Mouse (Mus musculus): ENCODE data around the gene Rnpep.
"Not testable (repeated sequence)": the region's sequence is repeated elsewhere in the genome, so short reads cannot be mapped to it uniquely, and the experiment has no call there.

Rnpep gene

DNA sequence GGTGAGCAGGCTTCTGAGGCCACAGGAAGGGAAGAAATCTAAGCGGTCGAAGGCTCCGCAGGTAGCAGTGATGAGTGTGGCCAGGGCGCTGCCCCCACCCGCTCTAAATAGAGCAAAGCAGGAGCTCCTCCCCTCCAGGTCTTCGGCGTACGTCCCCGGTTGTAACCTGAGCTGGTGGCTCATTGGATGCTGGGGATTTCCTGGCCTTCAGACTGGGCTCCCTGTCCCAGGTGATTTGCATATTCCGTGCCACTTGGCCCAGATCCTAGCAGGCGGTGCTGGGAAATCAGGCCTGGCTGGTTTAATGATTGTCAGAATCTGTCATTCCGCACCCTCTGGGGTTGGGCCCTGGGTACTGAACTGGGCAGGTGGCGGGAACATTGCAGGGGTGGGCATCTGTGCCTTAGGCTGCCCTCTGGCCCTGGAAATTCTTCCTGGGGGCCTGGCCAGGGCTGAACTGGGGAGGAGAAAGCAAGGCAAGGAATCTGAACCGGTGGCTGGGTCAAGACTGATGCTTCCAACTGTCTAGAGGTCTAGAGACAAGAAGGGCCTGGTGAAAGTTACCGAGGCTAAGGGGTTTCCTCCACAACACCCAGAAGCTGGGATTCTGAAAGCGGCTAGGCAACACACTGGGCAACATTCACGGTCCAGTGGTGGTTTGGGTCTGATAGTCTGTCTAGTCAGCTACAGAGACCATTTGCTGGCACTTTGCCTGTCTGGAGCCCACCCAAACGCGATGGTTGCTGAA is 25.3 kb downstream of the Rnpep start, which contains the start of gene Elf3:
Gene Elf3, minus strand, starts transcription at position 189 of the 748 bp plus-strand sequence.
- DNase-seq, result peak; percentile 59 to 67

DNA sequence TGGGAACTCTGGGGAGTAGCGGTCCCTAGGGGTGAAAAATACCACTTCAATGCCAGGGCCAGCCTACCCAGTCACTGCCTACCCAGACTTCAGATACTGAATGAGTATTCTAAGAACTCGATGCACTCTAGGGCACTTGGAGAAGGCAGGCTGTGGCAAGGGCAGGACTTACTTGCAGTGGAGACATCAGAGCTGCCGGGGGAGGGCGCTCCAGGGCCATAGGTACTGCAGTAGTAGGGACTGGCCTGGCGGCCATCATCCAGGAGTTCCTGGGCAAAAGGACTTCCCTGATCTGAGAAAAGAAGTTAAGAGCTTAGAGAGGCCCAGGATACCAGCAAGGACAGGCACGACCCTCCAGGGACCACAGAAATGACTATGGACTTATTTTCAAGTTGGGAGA is 27.6 kb downstream of the Rnpep start:
- DNase-seq, result peak; percentile 21

DNA sequence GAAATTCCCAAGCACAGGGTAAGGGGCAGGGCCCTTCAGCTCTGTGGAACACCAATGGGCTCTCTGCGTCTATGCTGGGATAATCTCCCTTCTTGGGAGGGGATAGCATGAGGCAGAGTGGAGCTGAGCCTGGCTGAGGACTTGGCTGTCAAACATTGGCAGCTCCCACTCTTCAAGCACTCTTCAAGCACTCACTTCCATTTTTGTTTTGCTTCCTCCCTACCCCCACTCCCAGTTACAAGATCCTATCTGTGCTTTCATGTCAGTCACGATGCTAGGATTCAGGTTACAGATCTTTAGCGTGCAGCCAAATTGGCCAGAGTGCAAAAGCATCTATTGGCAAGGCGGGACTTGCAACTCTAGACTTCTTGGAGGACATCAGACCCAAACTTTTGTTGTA is 31.0 kb downstream of the Rnpep start:
- DNase-seq, result no peak

DNA sequence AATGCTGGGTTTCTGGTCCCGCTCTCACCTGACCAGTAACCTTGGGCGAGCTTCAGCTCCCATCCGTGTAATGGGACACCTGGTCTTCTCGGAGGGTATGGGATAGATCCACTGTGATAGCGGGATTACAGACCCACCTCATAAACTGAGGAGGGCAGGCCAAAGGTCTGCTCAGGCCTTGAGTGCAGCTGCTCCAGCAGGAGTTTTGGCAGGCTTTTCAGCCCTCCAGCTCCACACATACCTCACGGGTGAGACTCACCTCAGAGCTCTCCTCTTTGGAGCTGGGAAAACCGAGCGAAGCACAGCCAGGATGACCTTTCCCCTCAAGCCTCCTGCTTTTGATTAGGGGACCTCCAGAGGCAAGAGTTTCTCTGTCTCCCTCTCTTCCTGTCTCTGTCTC is 32.5 kb downstream of the Rnpep start:
- DNase-seq, result no peak

DNA sequence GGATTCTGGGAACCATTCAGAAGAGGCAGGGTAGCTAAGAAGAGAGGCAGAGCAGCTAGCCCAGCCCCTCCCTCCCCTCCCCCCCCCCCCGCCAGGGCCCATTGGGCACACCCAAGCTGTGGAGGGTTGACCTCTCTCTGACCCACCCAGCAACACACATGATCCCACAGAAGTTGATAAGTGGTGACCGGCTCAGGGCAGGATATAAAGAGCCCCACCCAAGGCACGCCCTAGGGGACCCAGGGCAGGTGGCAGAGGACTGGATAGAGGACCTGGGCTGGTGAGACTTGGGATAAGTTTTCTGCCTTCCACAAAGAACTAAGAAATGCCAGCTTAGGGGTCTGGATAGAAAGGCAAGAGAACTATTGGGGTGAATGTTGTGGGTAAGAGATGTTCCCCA is 33.2 kb downstream of the Rnpep start:
- no peak for DNase-seq

DNA sequence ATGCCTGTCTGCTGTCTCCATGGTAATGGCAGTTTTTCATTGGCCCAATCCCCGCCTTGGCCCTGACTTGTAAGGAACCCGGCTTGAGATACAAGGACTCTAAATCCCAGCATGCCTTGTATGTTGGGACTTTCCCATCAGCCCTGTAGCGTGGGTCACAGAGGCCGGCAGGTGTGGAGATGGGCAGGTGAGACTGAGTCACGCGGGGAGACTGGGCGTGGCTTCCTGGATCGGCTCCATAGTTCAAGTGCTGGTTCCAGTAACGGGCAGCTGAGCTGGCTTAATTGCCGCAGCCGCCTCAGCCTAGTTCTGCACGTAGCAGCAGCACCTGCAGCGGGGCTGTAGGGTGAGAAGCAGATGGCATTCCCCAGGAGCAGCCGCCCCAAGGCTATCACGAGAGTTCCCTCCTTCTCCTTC is 35.4 kb downstream of the Rnpep start:
- DNase-seq, result peak; percentile 64 to 66

DNA sequence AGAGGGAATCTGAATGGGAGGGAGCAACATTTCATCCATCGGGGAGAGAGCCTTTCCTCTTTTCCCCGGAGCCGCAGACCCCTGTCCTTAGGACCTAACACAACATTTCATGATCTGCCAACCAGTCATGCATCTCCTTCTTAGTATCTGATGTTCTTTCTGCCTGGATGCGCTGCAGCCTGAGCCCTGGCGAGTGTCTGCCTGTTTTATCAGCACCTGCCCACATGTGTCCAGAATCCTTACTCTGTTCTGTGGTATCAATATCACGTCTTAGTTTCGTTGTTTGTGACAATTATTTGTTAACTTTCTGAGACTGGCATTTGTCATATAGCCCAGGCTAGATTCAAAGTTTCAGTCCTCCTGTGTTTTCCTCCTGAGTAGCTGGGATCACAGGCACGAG is 39.9 kb downstream of the Rnpep start:
- DNase-seq, result no peak

DNA sequence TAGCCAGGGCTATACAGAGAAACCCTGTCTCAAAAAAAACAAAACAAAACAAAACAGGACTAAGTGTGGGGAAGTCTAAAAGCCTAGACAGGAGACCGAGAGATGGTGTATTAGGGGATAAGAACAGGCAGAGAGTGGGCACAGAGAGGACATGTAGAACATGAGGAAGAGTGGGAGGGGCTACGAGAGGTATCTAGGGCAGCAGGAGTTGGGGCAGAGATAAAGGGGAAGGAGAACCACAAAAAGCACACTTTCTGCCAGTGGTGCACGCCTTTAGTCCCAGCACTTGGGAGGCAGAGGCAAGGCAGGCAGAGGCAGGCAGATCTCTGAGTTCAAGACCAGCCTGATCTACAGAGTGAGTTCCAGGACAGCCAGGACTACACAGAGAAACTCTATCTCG is 43.7 kb downstream of the Rnpep start:
- DNase-seq, result not testable (repeated sequence)

DNA sequence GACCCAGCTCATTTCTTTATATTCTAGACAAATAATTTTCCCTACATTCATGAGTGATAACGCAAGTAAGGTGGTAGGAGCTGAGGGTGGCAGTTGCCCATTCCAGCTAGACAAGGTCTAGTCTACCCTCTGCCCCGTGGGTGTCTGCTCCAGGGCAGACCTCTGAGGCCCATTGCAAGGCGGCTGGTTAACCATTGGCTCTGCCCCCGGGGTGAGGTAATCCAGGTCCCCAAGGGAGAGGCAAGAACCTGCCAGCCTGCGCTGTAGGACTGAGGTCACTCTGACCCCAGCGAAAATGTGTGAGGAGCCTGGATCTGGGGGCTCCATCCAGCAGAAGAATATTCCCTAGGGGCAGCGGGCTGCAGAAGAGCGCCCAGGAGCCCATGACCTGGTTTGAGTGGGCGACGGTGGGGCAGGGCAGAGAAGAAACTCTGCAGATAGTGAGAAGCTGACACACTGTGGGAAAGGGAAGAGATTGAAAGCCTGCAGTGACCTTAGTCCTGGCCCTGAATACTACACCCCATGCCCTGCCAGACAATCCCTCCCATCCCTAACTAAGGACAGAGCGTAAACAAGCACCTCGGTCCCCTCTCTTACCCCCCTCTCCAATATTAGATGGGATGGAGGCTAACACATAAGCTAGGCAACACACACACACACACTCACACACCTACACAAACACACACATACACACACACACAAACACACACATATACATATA is 46.6 kb downstream of the Rnpep start:
- no peak for DNase-seq

DNA sequence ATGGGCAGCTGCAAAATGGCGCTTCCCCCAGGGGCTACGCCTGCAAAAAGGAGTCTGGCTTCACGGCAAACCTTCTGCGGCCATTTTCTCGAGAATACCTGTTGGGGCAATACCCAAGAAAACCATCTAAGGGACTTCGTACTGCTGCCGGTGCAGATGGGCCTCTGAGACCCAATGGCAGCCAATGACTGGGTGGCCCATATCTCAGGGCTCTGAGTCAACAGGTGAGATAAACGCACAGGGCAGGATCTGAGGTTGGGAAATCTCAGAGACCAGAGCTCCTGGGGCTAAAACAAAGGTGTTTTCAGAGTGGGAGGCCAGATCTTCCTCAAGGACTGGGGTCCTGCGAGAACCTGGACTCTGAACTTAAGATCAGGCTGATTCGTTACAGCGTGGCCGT is 49.1 kb downstream of the Rnpep start:
- no peak for DNase-seq

DNA sequence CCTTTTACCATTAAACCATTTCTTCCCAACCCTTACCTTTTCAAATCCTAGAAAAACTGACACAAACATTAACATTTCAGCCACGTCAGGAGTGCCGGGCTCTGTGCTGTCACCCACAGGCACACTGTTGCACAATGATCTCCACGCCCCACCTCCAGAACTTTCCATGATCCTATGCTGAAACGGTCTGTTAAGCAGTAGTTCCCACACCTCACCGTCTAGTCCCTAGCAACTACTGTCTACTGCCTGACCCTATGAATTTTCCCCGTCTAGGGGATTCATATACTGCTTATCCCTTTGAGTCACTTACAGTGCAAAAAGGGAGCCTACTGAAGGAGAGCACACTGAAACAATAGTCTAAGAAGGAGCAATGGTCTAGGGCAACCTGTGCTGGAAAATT is 49.9 kb downstream of the Rnpep start:
- DNase-seq, result no peak

DNA sequence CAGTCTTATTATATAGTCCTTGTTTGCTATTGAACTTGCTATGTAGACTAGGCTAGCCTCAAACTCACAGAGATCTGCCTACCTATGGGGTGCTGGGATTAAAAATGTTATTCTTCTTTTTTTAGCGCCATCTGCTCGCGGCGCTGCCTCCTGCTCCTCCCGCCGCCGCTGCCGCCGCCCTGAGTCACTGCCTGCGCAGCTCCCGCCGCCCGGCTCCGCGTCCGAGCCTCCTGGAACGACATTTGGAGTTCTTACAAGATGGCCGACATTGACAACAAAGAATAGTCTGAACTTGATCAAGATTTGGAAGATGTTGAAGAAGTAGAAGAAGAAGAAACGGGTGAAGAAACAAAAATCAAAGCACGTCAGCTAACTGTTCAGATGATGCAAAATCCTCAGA is 52.0 kb downstream of the Rnpep start:
- not testable (repeated sequence) for DNase-seq

DNA sequence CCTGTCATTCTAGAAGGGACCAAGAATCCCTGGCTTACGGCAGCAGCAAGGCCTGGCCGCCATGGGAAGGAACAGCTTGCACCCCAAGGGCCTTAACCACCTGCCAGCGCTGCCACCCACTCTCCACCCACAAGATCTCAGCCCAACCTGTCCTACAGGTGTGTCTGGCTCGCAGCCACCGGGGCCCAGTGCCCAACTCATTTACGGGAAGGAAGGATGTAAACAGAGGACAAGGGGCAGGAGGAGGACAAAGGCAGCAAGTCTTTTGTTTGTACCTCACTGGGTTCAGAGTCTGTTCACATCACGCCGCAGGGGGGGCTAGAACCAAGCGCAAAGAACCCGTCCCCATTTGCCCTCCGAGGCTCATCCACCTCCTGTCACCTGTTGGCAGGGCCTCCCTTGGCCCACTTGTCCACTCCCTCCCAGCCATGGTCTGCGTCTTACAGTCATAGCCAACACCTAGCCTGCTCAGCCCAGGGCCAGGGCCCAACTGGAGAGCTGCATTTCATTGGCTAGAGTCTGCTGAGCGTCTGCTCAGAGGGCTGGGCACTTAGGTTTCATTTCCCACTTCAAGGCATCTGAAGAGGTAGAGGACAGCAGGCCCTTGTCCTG is 56.4 kb downstream of the Rnpep start:
- peak in 1 of 2 experiments; percentile 30 for DNase-seq

DNA sequence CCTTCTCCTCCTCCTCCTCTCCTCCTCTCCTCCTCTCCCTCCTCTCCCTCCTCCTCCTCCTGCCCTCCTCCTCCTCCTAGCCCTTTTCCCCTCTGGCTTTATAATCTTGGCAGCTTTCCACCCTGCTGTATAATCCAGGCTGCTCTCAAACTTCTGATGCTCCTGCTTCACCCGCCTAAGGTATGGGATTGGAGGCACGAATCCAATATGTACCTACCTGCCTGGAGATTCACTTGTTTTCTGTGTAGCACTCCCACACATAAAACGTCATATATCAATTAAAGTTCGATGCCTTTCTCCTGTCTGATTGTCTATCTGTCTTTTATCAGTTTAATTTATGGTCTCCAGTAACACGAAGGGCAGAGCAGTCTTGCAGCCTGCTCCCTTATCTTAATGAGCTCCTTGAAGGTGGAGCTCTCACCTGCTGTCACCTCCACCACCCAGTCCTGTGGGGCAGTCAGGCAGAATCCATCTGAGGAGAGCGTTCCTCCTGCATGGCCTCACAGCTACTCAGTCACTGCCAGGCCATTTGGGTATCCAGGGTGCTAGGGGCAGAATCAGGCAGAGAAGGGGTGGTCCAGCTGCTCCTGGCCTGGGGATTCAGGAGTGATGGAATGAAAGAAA is 58.8 kb downstream of the Rnpep start:
- DNase-seq, result no peak

DNA sequence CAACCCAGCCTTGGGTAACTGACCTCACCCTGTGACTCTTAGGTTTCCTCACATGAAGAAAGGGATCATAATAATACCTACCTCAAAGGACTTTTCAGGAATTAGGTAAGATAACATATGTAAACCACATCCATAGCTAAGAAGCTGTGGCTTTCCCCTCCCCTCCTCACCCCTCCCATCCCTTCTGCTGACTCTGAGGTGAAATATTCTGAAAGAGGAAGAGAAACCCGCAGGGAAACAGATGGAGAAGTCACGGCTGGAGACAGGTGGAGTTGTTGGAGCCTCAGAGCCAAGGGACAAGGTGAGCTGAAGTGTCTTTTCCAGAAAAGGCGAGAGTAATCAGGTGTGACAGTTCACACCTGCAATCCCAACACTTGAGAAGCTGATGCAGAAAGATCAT is 59.7 kb downstream of the Rnpep start:
- peak; percentile 21 to 28 for DNase-seq

DNA sequence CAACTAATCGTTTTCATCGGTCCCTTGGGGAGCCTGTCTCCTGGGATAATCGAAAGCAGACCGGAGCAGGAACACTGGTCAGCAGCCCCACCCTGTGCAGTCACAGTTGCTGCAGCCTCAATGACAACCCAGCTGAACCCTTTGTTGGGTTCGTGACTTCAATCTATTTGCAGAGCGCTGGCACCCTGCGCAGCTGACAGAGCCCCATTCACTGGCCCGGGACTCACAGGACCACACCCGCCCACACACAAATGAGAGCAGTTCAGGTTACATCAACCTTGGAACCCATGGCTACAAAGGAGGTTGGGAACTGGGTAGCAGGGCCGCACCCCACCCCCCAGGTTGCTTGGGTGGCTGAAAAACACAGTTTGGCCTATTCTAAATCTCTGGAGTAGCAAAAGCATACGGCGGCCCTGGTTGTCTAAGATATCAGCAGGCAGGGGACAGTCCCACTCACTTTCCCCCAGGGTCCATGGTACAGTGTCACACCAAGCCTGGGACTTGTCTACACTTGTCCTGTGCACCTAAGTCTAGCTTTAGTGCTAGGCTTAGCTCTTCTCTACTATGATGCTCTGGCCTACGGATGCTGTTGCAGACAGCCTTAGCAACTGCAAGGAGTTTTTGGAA is 66.2 kb downstream of the Rnpep start:
- no peak for DNase-seq

DNA sequence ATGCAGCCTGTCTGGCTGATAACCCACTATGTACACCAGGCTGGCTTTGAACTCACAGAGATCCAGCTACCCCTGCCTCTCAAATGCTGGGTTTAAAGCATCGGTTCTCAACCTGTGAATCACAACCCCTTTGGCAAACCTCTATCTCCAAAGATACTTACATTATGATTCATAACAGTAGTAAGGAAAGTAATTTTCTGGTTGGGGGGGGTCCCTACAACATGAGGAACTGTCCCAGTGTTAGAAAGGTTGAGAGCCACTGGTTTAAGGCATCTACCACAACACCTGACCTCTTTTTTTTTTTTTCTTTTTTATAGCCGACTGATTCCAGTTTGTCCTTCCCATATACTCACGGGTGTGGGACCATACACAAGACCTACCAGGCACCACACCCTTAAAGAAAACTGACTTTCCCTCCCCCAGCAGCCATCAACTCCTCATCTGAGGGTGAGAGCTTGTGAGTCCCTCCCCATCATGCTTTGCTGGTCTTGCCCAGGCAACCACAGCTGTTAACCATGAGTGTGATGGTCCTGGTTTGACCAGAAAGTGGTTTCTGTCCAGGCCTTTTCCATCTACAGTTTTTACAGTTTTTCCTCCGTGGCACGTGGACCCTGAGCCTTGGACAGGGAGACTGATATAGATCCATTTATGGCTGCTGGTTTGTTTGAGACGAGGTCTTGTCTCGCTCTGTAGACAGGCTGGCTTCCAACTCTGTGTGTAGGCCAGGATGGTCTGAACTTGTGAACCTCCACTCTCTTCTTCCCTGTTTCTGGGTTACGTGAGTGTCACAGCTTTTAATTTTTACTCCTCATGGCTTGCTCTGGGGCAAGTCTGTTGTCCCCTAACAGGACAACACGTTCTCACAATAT is 69.9 kb downstream of the Rnpep start:
- no peak for DNase-seq
